Mouse (Mus musculus) 3134 (cell line): ENCODE measurements around the gene Rdh16f1.
"Not testable (repeated sequence)": the region's sequence is repeated elsewhere in the genome, so short reads cannot be mapped to it uniquely, and the experiment has no call there.

ENCODE experiments used
- DNase-seq: peaks from one replicate; pipeline ENCODE4 v3.0.0-alpha.2; 2011; ENCODE audit warnings: low spot score; ENCODE audit not compliant: insufficient read length; ENCODE audit errors: extremely low read depth

The Rdh16f1 gene

DNA sequence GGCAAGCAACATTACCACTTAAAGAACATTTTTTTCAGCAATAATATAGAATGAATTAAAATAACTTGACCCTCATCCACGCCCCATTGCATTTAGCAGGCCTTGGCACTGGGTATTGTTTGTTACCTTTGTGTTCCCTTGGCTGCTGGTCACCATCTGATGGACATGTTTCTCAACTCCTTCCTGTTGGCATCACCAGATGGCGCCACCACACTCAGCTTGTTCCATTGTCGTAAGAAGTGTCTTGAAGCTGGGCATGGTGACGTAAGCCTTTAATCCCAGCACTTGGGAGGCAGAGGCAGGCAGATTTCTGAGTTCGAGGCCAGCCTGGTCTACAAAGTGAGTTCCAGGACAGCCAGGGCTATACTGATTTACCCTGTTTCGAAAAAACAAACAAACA is 65.8 kb downstream of the Rdh16f1 start:
- DNase-seq: peak; percentile 9

DNA sequence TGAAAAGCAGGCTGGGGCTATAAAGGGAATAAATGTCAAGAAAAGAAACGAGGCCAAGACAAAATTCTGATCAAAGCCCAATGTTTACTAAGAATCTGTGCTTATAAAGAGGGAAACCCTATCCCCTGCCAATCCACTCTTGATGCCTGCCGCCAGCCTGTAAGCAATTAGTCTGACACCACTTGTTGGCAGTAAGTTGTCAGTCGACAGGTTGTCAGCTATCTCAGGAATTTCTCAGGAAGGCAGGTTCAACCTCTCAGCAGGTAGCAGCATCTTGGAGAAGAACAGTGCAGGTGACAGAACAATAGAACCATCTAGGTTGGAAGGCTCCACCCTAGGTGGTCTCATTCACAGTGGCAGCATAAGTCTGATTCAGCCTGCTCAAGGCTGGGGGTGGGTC is 69.5 kb downstream of the Rdh16f1 start:
- no peak for DNase-seq

DNA sequence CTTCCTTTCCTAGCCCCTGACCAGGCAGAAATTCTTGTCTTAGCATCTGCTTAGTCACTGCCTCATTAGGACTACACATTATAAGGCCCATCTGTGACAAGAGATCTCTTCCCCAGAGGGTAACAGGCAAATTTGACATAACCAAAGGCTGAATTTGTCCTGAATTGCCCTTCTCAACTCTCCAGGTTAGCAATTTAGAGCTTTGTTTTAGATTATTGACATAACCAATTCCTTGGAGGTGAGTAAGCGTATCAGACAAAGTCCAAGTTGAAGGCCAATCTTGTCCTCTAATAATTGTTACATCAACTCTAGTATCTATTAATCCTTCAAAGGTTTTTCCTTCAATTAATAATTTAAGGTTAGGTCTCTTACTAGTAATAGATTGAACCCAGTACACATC is 74.6 kb downstream of the Rdh16f1 start:
- DNase-seq: not testable (repeated sequence)

DNA sequence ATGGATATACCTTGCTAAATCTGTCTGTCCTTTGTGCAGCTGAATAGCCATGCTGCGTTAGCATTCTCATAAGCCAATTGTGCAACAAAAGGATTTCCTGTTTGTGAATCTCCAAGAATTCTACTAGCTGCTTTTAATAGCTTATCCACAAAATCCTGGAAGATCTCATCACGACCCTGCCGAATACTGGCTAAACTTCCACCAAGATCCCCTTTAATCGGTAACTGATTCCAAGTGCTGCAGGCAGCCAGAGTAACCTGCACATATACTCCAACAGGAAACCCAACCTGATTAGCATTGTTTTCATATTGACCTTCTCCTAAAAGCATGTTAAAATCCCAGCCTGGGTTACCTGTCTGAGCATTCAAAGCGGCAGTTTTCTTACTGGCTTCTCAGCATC is 75.7 kb downstream of the Rdh16f1 start:
- no peak for DNase-seq

DNA sequence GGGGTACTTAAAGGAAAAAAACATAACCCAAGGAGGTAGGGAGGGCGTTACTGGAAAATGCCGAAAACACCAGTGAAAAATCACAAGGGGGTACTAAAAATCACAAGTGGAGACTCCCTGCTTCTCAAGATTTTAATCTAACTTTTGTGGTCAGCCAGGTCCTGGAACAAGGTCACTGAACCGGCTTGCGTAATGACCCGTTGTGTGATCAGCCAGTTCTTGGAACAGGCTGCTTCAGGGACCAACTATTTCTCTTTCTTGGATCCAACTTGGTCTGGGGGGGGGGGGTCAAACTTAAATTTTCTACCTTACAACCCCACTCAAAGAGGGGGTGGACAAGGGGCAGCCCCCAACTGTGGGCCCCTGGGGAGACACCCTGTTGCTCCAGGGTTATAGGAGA is 78.2 kb downstream of the Rdh16f1 start:
- DNase-seq: not testable (repeated sequence)

DNA sequence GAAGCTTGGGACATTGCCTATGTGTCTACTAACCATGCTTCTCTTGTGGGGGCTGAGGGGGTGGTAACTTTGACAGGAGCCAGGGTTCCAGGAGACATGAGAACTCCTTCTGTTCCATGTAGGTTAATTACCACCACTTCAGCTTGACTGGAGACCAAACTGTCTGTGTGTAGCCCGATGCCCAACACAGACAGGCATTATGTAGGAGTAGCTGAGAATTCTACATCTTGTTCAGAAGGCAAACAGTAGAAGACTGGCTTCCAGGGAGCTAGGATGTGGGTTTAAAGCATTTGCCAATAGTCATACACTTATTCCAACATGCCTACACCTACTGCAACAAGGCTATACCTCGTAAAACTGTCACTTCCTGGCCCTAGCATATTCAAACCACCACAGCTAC is 79.0 kb downstream of the Rdh16f1 start:
- no peak for DNase-seq

DNA sequence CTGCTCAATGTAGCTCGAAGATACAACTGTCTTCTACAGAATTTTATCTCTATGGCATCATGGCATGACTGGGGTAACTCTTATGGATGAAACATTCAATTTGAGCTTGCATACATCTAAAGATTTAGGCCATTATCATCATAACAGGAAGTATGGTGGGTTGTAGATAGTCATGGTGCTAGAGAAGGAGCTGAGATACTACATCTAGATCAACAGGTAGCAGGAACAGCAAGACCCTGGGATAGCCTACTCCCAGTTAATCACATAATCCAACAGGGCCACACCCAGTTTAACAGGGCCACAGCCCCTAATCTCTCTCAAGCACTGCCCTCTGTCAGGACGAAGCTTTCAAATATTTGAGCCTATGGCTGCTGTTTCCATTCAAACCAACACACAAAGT is 81.2 kb downstream of the Rdh16f1 start:
- DNase-seq: no peak
